Mouse (Mus musculus): ENCODE results near the gene Focad.

DNA sequence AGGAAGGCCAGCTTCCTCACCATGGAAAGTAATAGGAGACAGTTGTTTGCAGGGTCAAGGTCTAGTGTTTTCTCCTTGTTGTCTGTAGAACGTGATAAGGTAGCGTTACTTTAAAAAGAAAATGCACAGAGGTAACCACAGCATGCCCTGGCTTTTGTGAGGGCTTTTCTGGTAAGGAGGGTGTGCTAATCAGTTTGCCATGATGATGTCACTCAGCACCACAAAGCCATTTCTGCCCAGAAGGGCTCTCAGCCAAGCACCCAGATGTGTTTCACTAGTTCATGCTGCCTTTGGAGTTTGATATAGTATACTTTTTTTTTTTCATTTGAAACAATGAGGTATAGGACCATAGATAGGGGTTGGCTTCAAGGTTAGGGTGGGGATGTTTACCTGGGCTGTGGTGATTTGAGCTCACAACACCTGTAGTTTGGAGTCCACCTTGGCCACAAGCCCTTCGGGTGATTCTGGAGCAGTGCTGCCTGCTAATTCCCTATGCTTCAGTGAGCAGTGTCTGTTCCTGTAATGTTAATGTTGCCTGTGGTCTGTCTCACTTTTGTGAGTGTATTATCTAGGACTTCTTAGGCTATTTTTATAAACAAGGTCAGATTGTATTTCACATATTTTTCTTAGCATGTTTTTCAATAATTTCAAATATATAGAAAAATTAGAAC is 61.2 kb downstream of the Focad start:
- TF ChIP-seq GATA1 (IDR thresholded peaks at IDR 0.05; ENCODE audit: low read length), result no peak
- TF ChIP-seq TAL1 (IDR thresholded peaks at IDR 0.05; ENCODE audit: low read length), result no peak
